Mouse (Mus musculus) megakaryocyte, embryonic 14.5 days (primary cell): Measurements from ENCODE around the gene Itpr1. TPM values are rescaled to one million over a fixed set of nuclear protein-coding genes. Genes with fewer than 3 reads are reported as not detected.

ENCODE experiments used
- H3K27me3 ChIP-seq: replicated peaks from 2 replicates; pipeline ENCODE3; 2012; ENCODE audit warnings: inconsistent platforms
- H3K36me3 ChIP-seq: replicated peaks from 2 replicates; pipeline ENCODE3; 2012; ENCODE audit warnings: low read length, inconsistent platforms, mixed read lengths
- H3K4me1 ChIP-seq: 2 replicates; pipeline ENCODE4 v1.6.1; 2012; ENCODE audit warnings: inconsistent platforms
- H3K4me3 ChIP-seq: replicated peaks from 2 replicates; pipeline ENCODE3; 2012; ENCODE audit warnings: moderate library complexity, mild to moderate bottlenecking, inconsistent platforms
- H3K9me3 ChIP-seq: 2 replicates; pipeline ENCODE4 v1.6.1; 2012; ENCODE audit warnings: inconsistent platforms
- FLI1 ChIP-seq: IDR thresholded peaks from 2 replicates; pipeline ENCODE4 v1.6.1; 2012; ENCODE audit warnings: low read length, inconsistent platforms, mixed read lengths
- GATA1 ChIP-seq: IDR thresholded peaks from 3 replicates; pipeline ENCODE4 v1.6.1; 2012; ENCODE audit warnings: mixed read lengths, low read length, inconsistent platforms, borderline replicate concordance
- polyA plus RNA-seq: library from polyadenylated mRNA; stranded (reverse); fragments of >175 nt; gene quantifications from 2 replicates; pipeline ENCODE4 v1.2.3, GENCODE M21; 2012; ENCODE audit warnings: low replicate concordance; ENCODE audit not compliant: insufficient read depth

Gene Itpr1
- polyA plus RNA-seq, 1 experiment = 8.3 TPM

DNA sequence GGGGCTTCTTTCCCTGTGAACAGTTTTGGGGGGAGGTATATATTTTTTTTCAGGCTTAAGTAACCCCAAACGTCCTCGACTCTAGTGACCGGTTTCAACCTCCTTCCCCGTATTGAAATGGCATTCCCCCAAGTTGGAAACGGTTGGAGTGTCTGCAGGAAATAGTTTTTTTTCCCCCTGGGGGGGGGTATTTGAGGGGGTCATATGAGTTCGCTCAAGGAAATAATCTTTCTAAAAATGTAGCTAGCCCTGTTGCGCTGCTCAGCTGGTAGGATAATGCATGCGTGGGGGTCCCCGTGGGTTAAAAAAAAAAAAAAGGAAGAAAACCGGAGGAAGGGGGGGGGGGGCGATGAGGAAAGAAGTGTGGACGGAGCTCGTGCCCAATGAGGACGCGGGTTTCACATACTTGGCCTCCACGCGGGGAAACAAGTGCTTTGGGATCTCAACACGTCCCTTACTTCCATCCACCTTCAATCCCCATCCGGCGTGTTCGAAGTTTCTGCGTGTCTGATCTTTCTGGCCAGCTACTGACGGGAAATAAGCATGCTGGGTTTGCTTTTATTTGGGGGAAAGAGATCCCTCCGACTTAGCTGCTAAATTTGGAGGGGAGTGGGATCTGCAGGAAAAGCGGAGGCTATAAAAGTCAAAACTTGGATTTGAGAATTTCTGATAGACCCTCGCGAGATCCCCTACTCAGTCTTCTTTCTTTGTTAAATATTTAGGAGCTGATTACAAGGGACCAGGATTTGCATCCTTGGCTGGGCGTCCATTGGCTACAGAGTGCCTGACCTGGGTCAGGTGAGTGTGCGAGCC, 791 bp downstream of the Itpr1 start:
- no peak for TF ChIP-seq FLI1
- no peak for TF ChIP-seq GATA1
- Histone ChIP-seq H3K36me3 (peaks cover 27% of the 10 kb centered on the region), H3K27me3 (no peaks in the 10 kb centered on the region), H3K4me3 (peak overlapping the region; percentile 100), H3K9me3 (no peaks in the 10 kb centered on the region), H3K4me1 (peaks cover 56% of the 10 kb centered on the region)

DNA sequence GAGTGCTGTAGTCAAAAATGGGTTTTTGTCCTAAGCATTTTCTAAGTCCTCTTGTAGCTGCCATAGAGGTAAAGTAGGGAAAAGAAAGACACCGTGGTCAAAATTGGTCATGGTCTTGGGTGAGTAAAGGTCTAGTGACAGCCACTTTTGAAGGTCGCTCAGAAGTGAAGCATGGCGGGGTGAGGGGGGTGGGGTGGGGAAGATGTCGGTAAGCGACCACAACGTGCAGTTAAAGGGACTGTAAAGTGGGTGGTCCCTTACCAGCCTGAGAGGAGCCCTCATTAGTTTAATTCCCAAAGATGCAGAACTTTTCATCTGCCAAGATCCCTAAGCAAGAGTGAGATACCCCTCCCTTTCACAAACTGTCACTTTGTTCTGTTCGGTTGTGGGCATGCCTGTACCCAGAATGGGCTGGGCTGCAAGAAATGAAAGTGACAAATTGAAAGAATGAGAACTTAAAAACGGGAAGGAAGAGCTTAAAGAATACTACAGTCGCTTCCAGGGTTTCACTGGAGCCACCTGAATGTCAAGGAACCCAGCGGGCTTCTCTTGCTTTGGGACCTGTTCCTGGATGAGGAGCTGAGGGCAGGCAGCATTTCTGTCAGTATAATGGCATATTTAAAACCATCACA, 1.5 kb downstream of the Itpr1 start:
- Histone ChIP-seq H3K36me3 (peaks cover 29% of the 10 kb centered on the region), H3K27me3 (no peaks in the 10 kb centered on the region), H3K9me3 (no peaks in the 10 kb centered on the region), H3K4me1 (peaks cover 53% of the 10 kb centered on the region), H3K4me3 (peak overlapping the region; percentile 100)
- TF ChIP-seq GATA1 = no peak
- TF ChIP-seq FLI1 = no peak

DNA sequence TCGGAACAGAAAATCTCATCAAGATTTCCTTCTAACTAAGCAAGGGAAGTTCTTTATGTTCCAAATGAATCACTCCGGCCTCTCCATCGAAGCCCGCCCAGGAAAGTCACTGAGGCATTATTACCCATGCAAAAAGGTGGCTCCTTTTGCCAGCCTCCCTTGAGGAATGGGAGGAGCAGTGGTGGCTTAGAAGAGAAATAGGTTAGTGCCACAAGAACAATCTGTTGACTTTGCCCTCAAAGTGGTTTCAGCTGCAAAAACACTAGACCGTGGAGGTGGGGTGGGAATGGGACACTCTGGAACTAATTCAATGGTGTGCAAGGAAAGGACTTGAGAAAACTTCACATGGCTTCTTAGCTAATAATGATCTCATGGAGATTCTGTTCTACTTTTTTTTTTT, 3.2 kb downstream of the Itpr1 start:
- Histone ChIP-seq H3K9me3 (no peaks in the 10 kb centered on the region), H3K4me1 (peaks cover 66% of the 10 kb centered on the region), H3K36me3 (peaks cover 36% of the 10 kb centered on the region), H3K27me3 (no peaks in the 10 kb centered on the region), H3K4me3 (no peak overlapping the region)
- TF ChIP-seq GATA1 (no peak), FLI1 (no peak)

GRCm38 (mm10) chr6:108216832-108217231, 3.9 kb downstream of the Itpr1 start:
- Histone ChIP-seq H3K27me3 (no peaks in the 10 kb centered on the region), H3K4me3 (no peak overlapping the region), H3K36me3 (peaks cover 40% of the 10 kb centered on the region), H3K9me3 (no peaks in the 10 kb centered on the region), H3K4me1 (peaks cover 65% of the 10 kb centered on the region)
- TF ChIP-seq GATA1 (no peak), FLI1 (no peak)

- TF ChIP-seq GATA1 (no peak), FLI1 (no peak)
- no peaks in the 10 kb centered on the region for H3K9me3 ChIP-seq
- no peak overlapping the region for H3K4me3 ChIP-seq
- peaks cover 42% of the 10 kb centered on the region for H3K36me3 ChIP-seq
- peaks cover 63% of the 10 kb centered on the region for H3K4me1 ChIP-seq
- no peaks in the 10 kb centered on the region for H3K27me3 ChIP-seq
Observed at GRCm38 (mm10) chr6:108217987-108218386, 5.1 kb downstream of the Itpr1 start.

DNA sequence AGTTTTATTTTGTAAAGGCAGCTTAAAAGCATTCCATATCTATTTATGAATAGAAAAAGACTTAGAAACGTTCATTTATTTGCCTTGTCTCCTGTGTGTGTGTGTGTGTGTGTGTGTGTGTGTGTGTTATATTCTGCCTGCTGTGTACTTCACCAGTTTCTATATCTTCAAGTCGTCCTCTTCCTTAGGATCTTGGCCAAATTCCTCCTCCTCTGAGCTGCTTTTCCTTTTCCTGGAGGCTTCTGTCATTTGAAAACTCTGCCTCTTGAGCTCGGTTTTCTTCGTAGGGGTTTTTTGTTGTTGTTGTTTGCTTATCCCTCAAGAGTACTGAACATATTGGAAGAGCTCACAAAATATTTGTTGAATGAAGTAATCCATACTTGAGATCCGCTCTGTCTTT, 9.5 kb downstream of the Itpr1 start:
- H3K36me3 ChIP-seq = peaks cover 49% of the 10 kb centered on the region
- H3K4me1 ChIP-seq = peaks cover 65% of the 10 kb centered on the region
- H3K4me3 ChIP-seq = no peak overlapping the region
- TF ChIP-seq FLI1 (no peak), GATA1 (no peak)
- H3K27me3 ChIP-seq = no peaks in the 10 kb centered on the region
- no peaks in the 10 kb centered on the region for H3K9me3 ChIP-seq

GRCm38 (mm10) chr6:108222875-108223274, 10.0 kb downstream of the Itpr1 start:
- Histone ChIP-seq H3K27me3 (no peaks in the 10 kb centered on the region), H3K36me3 (peaks cover 46% of the 10 kb centered on the region), H3K9me3 (no peaks in the 10 kb centered on the region), H3K4me1 (peaks cover 65% of the 10 kb centered on the region), H3K4me3 (no peak overlapping the region)
- TF ChIP-seq GATA1 = no peak
- no peak for TF ChIP-seq FLI1

DNA sequence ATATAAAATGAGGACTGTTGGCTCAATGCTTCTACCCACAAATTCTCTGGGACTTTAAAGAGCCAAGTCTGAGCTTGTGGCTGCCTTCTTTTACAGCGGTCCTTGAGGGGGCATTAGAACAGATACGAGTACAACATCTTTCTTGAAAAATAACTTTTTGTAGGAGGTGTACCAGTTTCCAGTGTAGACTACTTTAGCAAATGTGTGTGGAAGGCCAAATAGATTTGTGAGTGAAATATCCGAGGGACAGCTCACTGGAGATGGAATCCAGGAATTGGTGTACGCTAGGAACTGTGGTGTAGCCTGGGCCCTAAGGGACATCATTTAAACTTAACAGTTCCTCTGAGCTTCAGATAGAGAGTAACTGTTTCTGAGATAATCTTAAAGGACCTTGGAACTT, 11.5 kb downstream of the Itpr1 start:
- peaks cover 36% of the 10 kb centered on the region for H3K36me3 ChIP-seq
- no peaks in the 10 kb centered on the region for H3K9me3 ChIP-seq
- TF ChIP-seq GATA1 (no peak), FLI1 (no peak)
- peaks cover 72% of the 10 kb centered on the region for H3K4me1 ChIP-seq
- H3K27me3 ChIP-seq = no peaks in the 10 kb centered on the region
- H3K4me3 ChIP-seq = no peak overlapping the region

DNA sequence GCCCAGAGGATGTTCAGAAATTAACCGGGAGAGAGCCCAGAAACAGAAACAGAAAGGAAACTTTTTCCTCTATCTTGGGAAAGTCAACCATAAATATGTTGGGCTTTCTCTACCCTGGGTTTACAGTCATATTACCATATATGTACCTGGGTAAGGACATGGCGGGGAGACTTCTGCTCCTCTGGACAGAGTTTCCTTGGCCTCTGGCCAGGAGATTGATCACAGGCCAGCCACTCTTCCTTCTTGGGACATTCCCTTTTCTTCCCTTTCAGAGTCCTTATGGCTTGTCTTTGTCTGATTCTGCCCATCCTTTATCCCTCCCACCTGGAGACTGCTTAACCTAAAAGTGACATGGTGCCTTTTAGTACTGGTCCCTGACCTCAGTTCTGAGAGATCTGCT, 12.1 kb downstream of the Itpr1 start:
- H3K36me3 ChIP-seq = peaks cover 32% of the 10 kb centered on the region
- H3K9me3 ChIP-seq = no peaks in the 10 kb centered on the region
- H3K27me3 ChIP-seq = no peaks in the 10 kb centered on the region
- peaks cover 69% of the 10 kb centered on the region for H3K4me1 ChIP-seq
- TF ChIP-seq FLI1 = no peak
- H3K4me3 ChIP-seq = no peak overlapping the region

GRCm38 (mm10) chr6:108226230-108226629, 13.3 kb downstream of the Itpr1 start:
- Histone ChIP-seq H3K27me3 (no peaks in the 10 kb centered on the region), H3K4me1 (peaks cover 72% of the 10 kb centered on the region), H3K9me3 (no peaks in the 10 kb centered on the region), H3K4me3 (no peak overlapping the region), H3K36me3 (peaks cover 29% of the 10 kb centered on the region)
- TF ChIP-seq FLI1 (no peak), GATA1 (no peak)
